Mouse (Mus musculus) cerebellum, adult 18-20 months (tissue): ENCODE measurements at regions not wholly inside any gene's neighbourhood (a gene's known extent, or its start where the extent isn't known, plus 50 kb on each side); places are given as distances from the start of the nearest gene placed in this dataset.

Experiments
- DNase-seq, 2 experiments: peaks; one replicate each; pipeline ENCODE4 v3.0.0; 2021

- no peak for DNase-seq
Observed at GRCm38 (mm10) chr17:91225916-91226315, 133.0 kb upstream of the Nrxn1 start.

- DNase-seq, result no peak
Observed at GRCm38 (mm10) chr17:91216429-91216828, 123.6 kb upstream of the Nrxn1 start.

GRCm38 (mm10) chr17:91182574-91182973 lies 89.7 kb upstream of the Nrxn1 start:
- DNase-seq, result no peak

DNA sequence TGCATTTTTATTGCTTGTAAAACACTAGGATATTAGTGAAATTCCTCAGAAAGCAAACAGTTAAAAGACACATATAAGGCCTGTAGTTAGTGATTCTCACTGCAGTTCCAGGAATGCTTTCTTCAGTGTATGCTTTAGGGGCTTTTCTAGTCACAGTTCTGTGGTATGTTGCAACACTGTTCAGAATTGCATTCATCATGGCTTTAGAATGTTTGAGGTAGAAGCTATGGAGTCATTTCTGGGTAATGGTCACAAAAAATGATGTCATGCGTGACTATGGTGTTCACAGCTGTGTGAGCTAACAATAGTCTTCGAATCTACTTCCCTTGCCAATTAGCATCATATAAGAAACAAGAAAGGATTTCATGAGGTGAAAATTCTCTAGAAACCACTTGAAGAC lies 69.0 kb upstream of the Nrxn1 start:
- DNase-seq, result no peak
